Mouse (Mus musculus) left cerebral cortex, adult 18-20 months (tissue): ENCODE data around the gene Itpkb. TPM values are rescaled to one million over a fixed set of nuclear protein-coding genes. Genes with fewer than 3 reads are reported as not detected.

Experiments
- DNase-seq, 2 experiments: peaks; one replicate each; pipeline ENCODE4 v3.0.0; 2021 to 2022; ENCODE audit warnings: low spot score in 2 of 2, mixed read lengths in 1 of 2
- long read RNA-seq, 2 experiments: library from polyadenylated mRNA; stranded (forward); transcript quantifications; one replicate each; pipeline ENCODE4 v2.0.0; 2021
- total RNA-seq, 2 experiments: library from RNA; stranded (reverse); gene quantifications; 2 replicates each; pipeline ENCODE4 v1.2.3; 2021

Itpkb gene
- 10 to 100 TPM; 18.3 to 20.2 TPM for total RNA-seq
- long read RNA-seq, experiment 1, partial matches to known transcripts, result 3 of 4 reads
- long read RNA-seq, experiment 1, other reads (novel, unspliced or antisense), result 1 of 4 reads
- long read RNA-seq, experiment 2, full-length matches to known transcripts, result 1 of 3 reads
- long read RNA-seq, experiment 2, partial matches to known transcripts, result 0 of 3 reads
- long read RNA-seq, experiment 2, other reads (novel, unspliced or antisense), result 2 of 3 reads

GRCm38 (mm10) chr1:180330145-180330706 lies at the start of gene Itpkb:
TSS of gene Itpkb (plus strand) at chr1:180330485.
- peak in 1 of 2 experiments; percentile 24 for DNase-seq

- no peak for DNase-seq
These were observed 47.7 kb upstream of the Itpkb start for GRCm38 (mm10) chr1:180282581-180282980.

GRCm38 (mm10) chr1:180283813-180284768 lies 46.2 kb upstream of the Itpkb start:
- DNase-seq, result no peak

- no peak for DNase-seq
These were observed 44.0 kb upstream of the Itpkb start for GRCm38 (mm10) chr1:180286081-180286831.

- DNase-seq, result no peak
These were observed 42.1 kb upstream of the Itpkb start for GRCm38 (mm10) chr1:180288227-180288626.

- DNase-seq, result no peak
These were observed 41.3 kb upstream of the Itpkb start for GRCm38 (mm10) chr1:180288872-180289468.

- DNase-seq, result no peak
These were observed 40.5 kb upstream of the Itpkb start for GRCm38 (mm10) chr1:180289788-180290187.

GRCm38 (mm10) chr1:180290358-180290757 lies 39.9 kb upstream of the Itpkb start:
- DNase-seq, result no peak

- no peak for DNase-seq
These were observed 34.2 kb upstream of the Itpkb start for GRCm38 (mm10) chr1:180296088-180296487.

GRCm38 (mm10) chr1:180299697-180300096 lies 30.6 kb upstream of the Itpkb start:
- DNase-seq, result no peak

- DNase-seq, result no peak
These were observed 30.0 kb upstream of the Itpkb start for GRCm38 (mm10) chr1:180300292-180300691.

- DNase-seq, result no peak
These were observed 29.3 kb upstream of the Itpkb start for GRCm38 (mm10) chr1:180300997-180301396.

GRCm38 (mm10) chr1:180302253-180303120 lies 27.8 kb upstream of the Itpkb start:
- no peak for DNase-seq

- DNase-seq, result no peak
These were observed 26.7 kb upstream of the Itpkb start for GRCm38 (mm10) chr1:180303600-180303999.

GRCm38 (mm10) chr1:180306889-180307288 lies 23.4 kb upstream of the Itpkb start:
- no peak for DNase-seq

GRCm38 (mm10) chr1:180307661-180308060 lies 22.6 kb upstream of the Itpkb start:
- DNase-seq, result no peak

GRCm38 (mm10) chr1:180308897-180309296 lies 21.4 kb upstream of the Itpkb start:
- no peak for DNase-seq

GRCm38 (mm10) chr1:180312286-180312685 lies 18.0 kb upstream of the Itpkb start:
- DNase-seq, result no peak

- no peak for DNase-seq
These were observed 17.4 kb upstream of the Itpkb start for GRCm38 (mm10) chr1:180312792-180313311.
